Mouse (Mus musculus): Measurements from ENCODE around the gene Iqcf3.

DNA sequence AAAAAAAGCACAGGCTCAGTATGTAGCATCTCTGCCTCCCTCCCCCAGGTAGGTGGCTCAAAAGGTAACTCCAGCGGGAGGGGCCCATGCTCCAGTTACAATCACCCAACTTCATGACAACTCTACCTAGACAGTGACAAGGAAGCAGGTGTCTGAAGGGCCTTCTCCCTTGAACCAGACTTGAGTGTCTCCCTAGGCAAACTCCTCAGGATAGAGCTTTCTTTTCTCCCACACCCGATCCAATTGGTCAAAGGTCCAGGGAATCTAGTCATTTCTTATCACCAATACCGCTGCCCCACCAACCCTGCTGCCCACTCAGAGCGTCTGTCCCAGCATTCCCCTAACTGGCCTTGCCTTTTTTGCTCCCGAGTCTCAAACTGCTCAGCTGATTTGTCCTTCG, 94.7 kb downstream of the Iqcf3 start:
- TF ChIP-seq POLR2A (IDR thresholded peaks at IDR 0.05; ENCODE audit: low read depth, low read length): no peak
- no peak for TF ChIP-seq CTCF (IDR thresholded peaks at IDR 0.05; ENCODE audit: extremely low read depth, insufficient read length, insufficient replicate concordance, low read depth, low read length)
